Mouse (Mus musculus) neutrophil, adult 59 days (primary cell): ENCODE data around the gene Nts. TPM values are rescaled to one million over a fixed set of nuclear protein-coding genes. Genes with fewer than 3 reads are reported as not detected.

Source experiments
- total RNA-seq, 2 experiments: library from RNA; stranded (reverse); gene quantifications; 1 replicate in 1 of 2; 2 replicates in 1 of 2; pipeline ENCODE4 v1.2.4; 2023

Gene Nts
- total RNA-seq, result not detected

DNA sequence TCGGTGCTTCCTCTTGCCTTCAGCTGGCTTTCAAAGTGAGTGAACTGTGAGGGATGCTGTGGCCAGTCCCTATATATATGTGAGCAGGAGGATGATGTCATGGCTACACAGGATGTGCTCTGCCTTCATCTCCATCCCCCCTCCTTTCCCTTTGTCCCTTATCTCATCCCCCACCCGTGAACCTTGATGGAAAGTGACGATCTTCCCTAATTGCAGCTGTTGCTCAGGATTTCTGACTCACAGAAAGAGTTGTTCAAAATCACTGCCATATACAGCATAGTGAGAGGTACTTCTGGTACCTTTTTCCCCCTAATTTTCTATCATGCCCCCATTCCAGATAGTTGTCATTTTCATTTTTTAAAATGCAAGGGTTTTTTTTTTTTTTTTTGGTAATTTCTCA is at the start of gene Nts:
Gene Nts (minus strand): TSS at position 101 of the 400 bp plus-strand sequence.

DNA sequence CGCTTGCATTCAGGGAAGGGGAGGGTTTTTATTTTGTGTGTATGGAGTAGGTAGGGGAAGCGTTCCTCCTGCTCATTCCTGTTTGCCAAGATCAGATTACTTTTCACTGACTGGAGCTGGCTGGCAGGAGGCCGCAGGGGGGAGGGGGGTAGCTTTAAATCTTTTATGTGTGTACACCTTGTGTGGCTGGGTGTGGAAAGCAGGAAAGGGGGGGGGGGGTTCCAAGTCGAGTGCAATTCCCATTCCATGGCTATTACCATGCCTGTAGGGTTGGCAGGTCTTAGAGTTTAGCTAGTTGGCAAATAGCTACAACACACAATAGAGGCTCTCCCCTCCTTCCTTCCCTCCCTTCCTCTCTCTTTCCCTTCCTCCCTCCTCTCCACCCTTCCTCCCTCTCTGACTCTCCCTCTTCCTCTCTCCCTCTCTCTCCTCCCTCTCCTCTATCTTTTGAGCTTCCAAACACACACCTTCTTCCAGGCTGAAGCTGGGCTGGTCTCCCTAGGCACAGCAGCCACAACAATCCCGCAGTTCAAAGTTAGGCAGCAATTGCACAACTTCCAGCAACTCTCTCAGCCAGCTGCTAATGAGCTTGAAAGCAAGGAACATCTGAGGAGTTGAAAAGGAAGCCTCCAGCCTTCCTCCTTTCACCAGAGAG is 21.6 kb upstream of the Nts start, which contains the start of gene Rassf9:
Gene Rassf9 (plus strand): TSS at position 416 of the 655 bp plus-strand sequence.

Other genes with a start within 250 kb of the Nts start
- gene Rassf9, start 21.7 kb upstream of the Nts start, total RNA-seq, result not detected